Mouse (Mus musculus) cerebellum, adult 2 months (tissue): ENCODE data around the gene Nkpd1.

Source experiments
- CTCF ChIP-seq: fragments of 200-500 bp; IDR thresholded peaks from 2 replicates; pipeline ENCODE4 v1.5.1; 2011; ENCODE audit warnings: low read depth, mild to moderate bottlenecking, control low read depth, low read length, moderate library complexity, borderline replicate concordance; ENCODE audit not compliant: insufficient read depth
- POLR2A ChIP-seq: fragments of 200-500 bp; IDR thresholded peaks from 2 replicates; pipeline ENCODE4 v1.6.1; 2011; ENCODE audit warnings: low read length, control low read depth, borderline replicate concordance; ENCODE audit not compliant: insufficient read depth

DNA sequence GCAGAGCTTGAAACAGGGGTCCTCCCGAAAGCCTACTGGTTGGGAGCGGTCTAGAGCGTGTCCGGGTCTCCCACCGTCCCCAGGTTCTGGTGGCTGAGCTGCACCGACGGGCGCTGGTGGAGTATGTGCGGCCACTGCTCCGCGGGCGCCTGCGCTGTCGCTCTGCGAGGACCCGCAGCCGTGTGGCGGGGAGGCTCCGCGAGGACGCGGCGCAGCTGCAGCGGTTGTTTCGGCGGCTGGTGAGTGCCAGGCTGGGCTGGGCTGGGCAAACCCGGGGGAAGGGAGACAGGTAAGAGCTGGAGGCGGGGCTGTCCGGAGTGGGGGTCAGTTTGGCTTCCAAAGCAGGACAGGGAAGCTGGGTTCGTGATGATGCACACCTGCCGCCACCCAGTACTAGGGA, 28.1 kb upstream of the Nkpd1 start:
- TF ChIP-seq CTCF (no peak), POLR2A (no peak)
